Mouse (Mus musculus) G1E (cell line): ENCODE results near the gene Prss38. TPM values are rescaled to one million over a fixed set of nuclear protein-coding genes. Genes with fewer than 3 reads are reported as not detected.

Experiments
- ATAC-seq: 2 replicates; pipeline ENCODE4 v1.8.0; 2016; ENCODE audit warnings: mild to moderate bottlenecking; ENCODE audit not compliant: insufficient number of reproducible peaks, poor library complexity, low FRiP score, severe bottlenecking; ENCODE audit errors: extremely low read depth
- DNase-seq: peaks from one replicate; pipeline ENCODE4 v3.0.0; 2012; ENCODE audit warnings: low spot score
- H3K27me3 ChIP-seq: 2 replicates; pipeline ENCODE4 v1.6.1; 2012; ENCODE audit warnings: mild to moderate bottlenecking, low read length, inconsistent platforms; ENCODE audit not compliant: insufficient read depth
- H3K36me3 ChIP-seq: replicated peaks from 2 replicates; pipeline ENCODE3; 2012; ENCODE audit warnings: mild to moderate bottlenecking, inconsistent platforms
- H3K4me1 ChIP-seq: 2 replicates; pipeline ENCODE4 v1.6.1; 2012; ENCODE audit warnings: low read depth, low read length, inconsistent platforms, mixed read lengths; ENCODE audit not compliant: insufficient read depth
- H3K4me3 ChIP-seq: 2 replicates; pipeline ENCODE4 v1.5.1; 2012; ENCODE audit warnings: low read depth, mild to moderate bottlenecking, inconsistent platforms, low read length, moderate library complexity, mixed read lengths
- H3K9me3 ChIP-seq: replicated peaks from 2 replicates; pipeline ENCODE4 v1.6.1; 2012; ENCODE audit warnings: inconsistent platforms
- CTCF ChIP-seq: IDR thresholded peaks from 2 replicates; pipeline ENCODE4 v1.5.1; 2012; ENCODE audit warnings: low read depth, low read length, inconsistent platforms, mixed read lengths
- GATA1 ChIP-seq: IDR thresholded peaks from 2 replicates; pipeline ENCODE4 v1.6.1; 2012; ENCODE audit warnings: borderline replicate concordance, low read length, inconsistent platforms, mixed read lengths
- GATA2 ChIP-seq: IDR thresholded peaks from 2 replicates; pipeline ENCODE4 v1.6.1; 2012; ENCODE audit warnings: low read depth, low read length, inconsistent platforms, borderline replicate concordance
- POLR2AphosphoS5 ChIP-seq: IDR thresholded peaks from 2 replicates; pipeline ENCODE4 v1.6.1; 2012; ENCODE audit warnings: low read depth, low read length, inconsistent platforms; ENCODE audit not compliant: insufficient replicate concordance
- TAL1 ChIP-seq: conservative IDR thresholded peaks from 2 replicates; pipeline ENCODE4 v1.6.1; 2012; ENCODE audit warnings: low read depth, low read length, inconsistent platforms, mixed read lengths
- polyA plus RNA-seq: library from polyadenylated mRNA; stranded (reverse); fragments of >175 nt; gene quantifications from 2 replicates; pipeline ENCODE4 v1.2.3, GENCODE M21; 2012
- total RNA-seq, 2 experiments: library from RNA; stranded (forward) in 1 of 2; stranded (reverse) in 1 of 2; fragments of 200-1000 nt in 1 of 2; fragments of >200 nt in 1 of 2; fragmentation: Nextera tagmentation in 1 of 2; gene quantifications; 2 replicates each; pipeline ENCODE4 v1.2.3; 2014 to 2017

The Prss38 gene
- total and polyA plus RNA-seq, 3 experiments: 0.68 TPM; not detected in 2

GRCm38 (mm10) chr11:59364417-59364816 lies 11.0 kb downstream of the Prss38 start:
- no peak for TF ChIP-seq POLR2AphosphoS5
- no peak for TF ChIP-seq GATA1
- TF ChIP-seq CTCF: no peak
- no peak for TF ChIP-seq GATA2
- TF ChIP-seq TAL1: no peak
- peaks cover 9% of the 10 kb centered on the region for H3K27me3 ChIP-seq

GRCm38 (mm10) chr11:59364007-59364406 lies 11.4 kb downstream of the Prss38 start:
- no peak overlapping the region for H3K4me3 ChIP-seq
- peaks cover 9% of the 10 kb centered on the region for H3K27me3 ChIP-seq
- no peaks in the 10 kb centered on the region for H3K9me3 ChIP-seq
- TF ChIP-seq TAL1: no peak
- no peak for ATAC-seq
- H3K36me3 ChIP-seq: no peaks in the 10 kb centered on the region
- H3K4me1 ChIP-seq: no peaks in the 10 kb centered on the region
- DNase-seq: no peak

More at GRCm38 (mm10) chr11:59364417-59364816, 11.0 kb downstream of the Prss38 start:
- DNase-seq: no peak
- H3K36me3 ChIP-seq: no peaks in the 10 kb centered on the region
- no peak for ATAC-seq
- H3K9me3 ChIP-seq: no peaks in the 10 kb centered on the region
- no peak overlapping the region for H3K4me3 ChIP-seq
- H3K4me1 ChIP-seq: no peaks in the 10 kb centered on the region

- Histone ChIP-seq H3K9me3 (no peaks in the 10 kb centered on the region), H3K4me3 (no peak overlapping the region), H3K27me3 (peaks cover 16% of the 10 kb centered on the region), H3K36me3 (no peaks in the 10 kb centered on the region), H3K4me1 (no peaks in the 10 kb centered on the region)
- no peak for ATAC-seq
- DNase-seq: no peak
- TF ChIP-seq TAL1 (no peak), CTCF (no peak), POLR2AphosphoS5 (no peak), GATA2 (no peak), GATA1 (no peak)
Observed at GRCm38 (mm10) chr11:59361291-59361690, 14.2 kb downstream of the Prss38 start.

GRCm38 (mm10) chr11:59356874-59357289 lies 18.6 kb downstream of the Prss38 start:
- H3K4me3 ChIP-seq: no peak overlapping the region
- no peaks in the 10 kb centered on the region for H3K36me3 ChIP-seq
- no peak for TF ChIP-seq POLR2AphosphoS5
- no peak for TF ChIP-seq TAL1
- no peak for TF ChIP-seq CTCF
- TF ChIP-seq GATA2: no peak
- no peak for TF ChIP-seq GATA1
- DNase-seq: no peak
- peaks cover 12% of the 10 kb centered on the region for H3K27me3 ChIP-seq
- H3K4me1 ChIP-seq: no peaks in the 10 kb centered on the region
- no peak for ATAC-seq
- H3K9me3 ChIP-seq: no peaks in the 10 kb centered on the region

- Histone ChIP-seq H3K4me1 (no peaks in the 10 kb centered on the region), H3K4me3 (no peak overlapping the region), H3K9me3 (no peaks in the 10 kb centered on the region), H3K36me3 (no peaks in the 10 kb centered on the region), H3K27me3 (peaks cover 12% of the 10 kb centered on the region)
- DNase-seq (no peak), ATAC-seq (no peak)
- TF ChIP-seq GATA1 (no peak), POLR2AphosphoS5 (no peak), GATA2 (no peak), TAL1 (no peak), CTCF (no peak)
Observed at GRCm38 (mm10) chr11:59354793-59355192, 20.7 kb downstream of the Prss38 start.

- no peak for ATAC-seq
- no peak for DNase-seq
- TF ChIP-seq POLR2AphosphoS5: no peak
- no peak for TF ChIP-seq TAL1
- TF ChIP-seq CTCF: no peak
- TF ChIP-seq GATA1: no peak
- no peak for TF ChIP-seq GATA2
- Histone ChIP-seq H3K27me3 (peaks cover 14% of the 10 kb centered on the region; the same call in 1 of the 2 replicates), H3K4me1 (no peaks in the 10 kb centered on the region), H3K4me3 (no peak overlapping the region), H3K9me3 (peaks cover 2% of the 10 kb centered on the region; the same call in 1 of the 2 replicates), H3K36me3 (no peaks in the 10 kb centered on the region)
Observed at GRCm38 (mm10) chr11:59350326-59350725, 25.1 kb downstream of the Prss38 start.
